Mouse (Mus musculus) small intestine, adult 2 months (tissue): Measurements from ENCODE around the gene Sulf2.

Source experiments
- CTCF ChIP-seq: fragments of 200-500 bp; IDR thresholded peaks from 2 replicates; pipeline ENCODE4 v1.5.1; 2012; ENCODE audit warnings: low read depth, mild to moderate bottlenecking, control low read depth, inconsistent platforms, low read length, moderate library complexity, mixed read lengths; ENCODE audit not compliant: insufficient replicate concordance, insufficient read length; ENCODE audit errors: extremely low read depth
- POLR2A ChIP-seq: fragments of 200-500 bp; IDR thresholded peaks from 2 replicates; pipeline ENCODE4 v1.6.1; 2012; ENCODE audit warnings: low read depth, mild to moderate bottlenecking, control low read depth, inconsistent platforms, low read length, moderate library complexity

- no peak for TF ChIP-seq CTCF
- no peak for TF ChIP-seq POLR2A
Measured at GRCm38 (mm10) chr2:166102893-166103292, 52.6 kb downstream of the Sulf2 start.
